Mouse (Mus musculus) neural tube, embryonic 11.5 days (tissue): Measurements from ENCODE around the gene Cab39l. TPM values are rescaled to one million over a fixed set of nuclear protein-coding genes. Genes with fewer than 3 reads are reported as not detected.

Experiments used
- ATAC-seq: fragments of 200-750 bp; cut with Nextera tagmentation; 2 replicates; pipeline ENCODE4 v1.8.0; 2017; ENCODE audit warnings: moderate number of reproducible peaks, mild to moderate bottlenecking, moderate TSS enrichment, moderate library complexity; ENCODE audit not compliant: insufficient read depth, low FRiP score, low TSS enrichment
- DNase-seq: peaks from one replicate; pipeline ENCODE4 v3.0.0-alpha.2; 2015; ENCODE audit warnings: low spot score
- H3K27ac ChIP-seq: fragments of 300-500 bp; sonication (generic); 2 replicates; pipeline ENCODE4 v1.5.1; 2014; ENCODE audit warnings: low read depth, mild to moderate bottlenecking, low read length
- H3K27me3 ChIP-seq: fragments of 300-500 bp; sonication (generic); 2 replicates; pipeline ENCODE4 v1.6.1; 2014; ENCODE audit warnings: mild to moderate bottlenecking, low read length, mixed read lengths; ENCODE audit not compliant: control insufficient read depth, insufficient read depth
- H3K36me3 ChIP-seq: fragments of 300-500 bp; sonication (generic); 2 replicates; pipeline ENCODE4 v1.6.1; 2014; ENCODE audit warnings: mild to moderate bottlenecking, low read length, moderate library complexity, mixed read lengths; ENCODE audit not compliant: control insufficient read depth, insufficient read depth
- H3K4me1 ChIP-seq: fragments of 300-500 bp; sonication (generic); 2 replicates; pipeline ENCODE4 v1.6.1; 2014; ENCODE audit warnings: low read length, mixed read lengths; ENCODE audit not compliant: control insufficient read depth, insufficient read depth
- H3K4me2 ChIP-seq: fragments of 300-500 bp; sonication (generic); 2 replicates; pipeline ENCODE4 v1.6.1; 2014; ENCODE audit warnings: low read depth, mild to moderate bottlenecking, moderate library complexity
- H3K4me3 ChIP-seq: fragments of 300-500 bp; sonication (generic); 2 replicates; pipeline ENCODE4 v1.5.1; 2014; ENCODE audit warnings: low read depth, low read length
- H3K9ac ChIP-seq: fragments of 300-500 bp; sonication (generic); 2 replicates; pipeline ENCODE4 v1.6.1; 2014; ENCODE audit warnings: mild to moderate bottlenecking, low read length
- H3K9me3 ChIP-seq: fragments of 300-500 bp; sonication (generic); 2 replicates; pipeline ENCODE4 v1.6.1; 2016; ENCODE audit warnings: low read length; ENCODE audit not compliant: control insufficient read depth
- WGBS: fragments of 180-500 bp; shearing (Covaris S2); extraction: QIAGEN DNeasy Blood & Tissue Kit; methylation state at CpG from one replicate; pipeline ENCODE4 v1.1.7; 2014; 5-methylcytosine and 5-hydroxymethylcytosine counted together
- polyA plus RNA-seq: library from polyadenylated mRNA; unstranded; fragments of >200 nt; fragmentation: Nextera tagmentation; extraction: Ambion mirVana; gene quantifications from 2 replicates; pipeline ENCODE4 v1.2.1, GENCODE M21; 2014

Gene Cab39l
- polyA plus RNA-seq, 1 experiment from 2014 or later, result 38.5 TPM

DNA sequence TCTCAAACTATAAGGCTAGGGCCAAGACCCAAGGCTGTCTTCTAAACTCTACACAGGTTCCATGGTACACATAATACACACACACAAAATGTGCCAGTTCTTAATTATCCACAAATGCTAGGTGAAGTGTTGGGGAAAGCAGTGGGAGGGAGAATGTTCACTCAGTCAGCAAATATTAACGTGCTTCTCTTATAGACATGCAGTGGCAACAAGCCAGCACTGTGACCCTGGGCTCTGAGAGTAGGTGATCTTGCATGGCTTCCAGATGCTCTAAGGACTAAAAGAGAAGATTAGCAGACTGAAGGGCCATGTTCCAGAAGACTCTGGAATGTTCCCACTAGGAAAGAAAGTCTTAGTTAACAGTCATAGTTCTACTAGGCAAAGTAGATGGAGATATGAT, 90.0 kb downstream of the Cab39l start:
- no peak overlapping the region for H3K27ac ChIP-seq
- H3K4me3 ChIP-seq, result no peak overlapping the region
- ATAC-seq, result no peak
- H3K9ac ChIP-seq, result no peak overlapping the region
- H3K27me3 ChIP-seq, result no peaks in the 10 kb centered on the region
- WGBS, result 89% methylated on average over 1 of the region's 1 CpGs
- DNase-seq, result no peak
- no peaks in the 10 kb centered on the region for H3K9me3 ChIP-seq
- H3K36me3 ChIP-seq, result no peaks in the 10 kb centered on the region
- H3K4me2 ChIP-seq, result no peak overlapping the region
- no peaks in the 10 kb centered on the region for H3K4me1 ChIP-seq

DNA sequence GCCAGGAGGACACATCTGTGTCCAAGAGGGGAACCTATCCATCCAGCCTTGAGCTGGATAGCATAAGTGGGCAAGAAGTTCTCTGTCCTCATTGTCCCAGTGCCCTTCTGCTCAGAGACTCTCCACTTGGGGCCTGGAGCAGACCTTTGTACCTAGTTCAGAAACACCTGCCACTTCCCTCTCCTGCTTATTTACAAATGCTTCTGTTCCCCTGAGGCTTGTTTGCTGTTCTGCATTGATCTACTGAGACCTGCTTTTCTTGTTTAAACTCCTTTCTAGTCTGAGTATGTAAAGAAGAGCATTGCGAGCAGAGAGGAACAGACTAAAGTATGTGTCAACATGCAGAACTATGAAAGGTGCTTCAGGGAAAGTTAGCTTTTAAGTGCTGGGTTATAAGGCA, 92.2 kb downstream of the Cab39l start:
- no peak overlapping the region for H3K4me2 ChIP-seq
- no peaks in the 10 kb centered on the region for H3K4me1 ChIP-seq
- no peaks in the 10 kb centered on the region for H3K36me3 ChIP-seq
- no peaks in the 10 kb centered on the region for H3K9me3 ChIP-seq
- 97% methylated on average over 1 of the region's 1 CpGs for WGBS
- H3K9ac ChIP-seq, result no peak overlapping the region
- no peak overlapping the region for H3K27ac ChIP-seq
- H3K27me3 ChIP-seq, result no peaks in the 10 kb centered on the region
- ATAC-seq (no peak), DNase-seq (no peak)
- no peak overlapping the region for H3K4me3 ChIP-seq

DNA sequence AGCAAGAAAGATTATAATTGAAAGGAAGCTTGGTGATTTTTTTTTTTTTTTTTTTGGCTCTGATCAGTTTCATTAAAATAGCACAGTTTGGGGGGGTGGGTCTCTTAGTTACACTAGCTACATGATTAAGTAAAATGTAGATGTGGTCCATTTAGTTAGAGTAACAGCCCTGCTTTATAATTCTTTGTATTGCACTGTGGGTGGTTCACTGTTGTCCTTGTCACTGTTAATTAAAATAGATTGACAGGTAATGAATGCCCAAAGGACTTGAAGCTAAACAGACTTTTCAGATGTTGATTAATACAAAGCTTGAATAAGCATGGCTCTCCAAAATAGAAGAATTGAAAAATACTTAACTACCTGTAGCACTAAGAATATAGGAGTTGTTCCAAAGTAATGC, 93.1 kb downstream of the Cab39l start:
- no peak overlapping the region for H3K4me3 ChIP-seq
- H3K27me3 ChIP-seq, result no peaks in the 10 kb centered on the region
- no peak overlapping the region for H3K9ac ChIP-seq
- H3K4me2 ChIP-seq, result no peak overlapping the region
- H3K4me1 ChIP-seq, result no peaks in the 10 kb centered on the region
- H3K27ac ChIP-seq, result no peak overlapping the region
- DNase-seq (no peak), ATAC-seq (no peak)
- H3K9me3 ChIP-seq, result no peaks in the 10 kb centered on the region
- no peaks in the 10 kb centered on the region for H3K36me3 ChIP-seq

DNA sequence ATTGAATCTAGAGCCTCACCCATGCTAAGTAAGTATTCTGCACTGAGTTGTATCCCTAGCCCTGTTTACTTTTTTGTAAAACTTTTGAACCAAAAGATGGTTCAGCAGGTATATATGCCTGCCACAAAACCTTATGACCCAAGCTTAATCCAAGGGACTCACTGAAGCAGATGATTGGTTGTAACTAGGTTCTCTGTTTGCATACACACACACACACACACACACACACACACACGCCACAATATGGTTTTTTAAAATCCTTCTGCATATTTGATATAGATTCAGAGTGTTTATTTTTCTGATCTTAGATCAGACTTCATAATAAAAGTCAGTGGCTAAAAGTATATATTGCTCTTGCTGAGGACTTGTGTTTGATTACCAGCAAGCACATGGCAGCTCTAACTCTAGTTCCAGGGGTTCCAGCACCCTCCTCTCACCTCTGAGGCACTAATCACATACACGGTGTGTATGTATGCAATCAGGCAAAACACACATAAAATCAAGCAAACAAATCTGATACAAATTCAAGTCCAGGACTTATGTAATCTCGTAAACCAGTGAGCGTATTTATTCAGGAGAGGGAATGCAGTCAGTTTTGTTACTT, 97.2 kb downstream of the Cab39l start:
- Histone ChIP-seq H3K9ac (no peak overlapping the region), H3K4me1 (no peaks in the 10 kb centered on the region), H3K27me3 (no peaks in the 10 kb centered on the region), H3K4me2 (no peak overlapping the region), H3K36me3 (no peaks in the 10 kb centered on the region), H3K4me3 (no peak overlapping the region), H3K9me3 (no peaks in the 10 kb centered on the region), H3K27ac (no peak overlapping the region)
- ATAC-seq (no peak), DNase-seq (no peak)
- WGBS, result 92% methylated on average over 4 of the region's 4 CpGs

DNA sequence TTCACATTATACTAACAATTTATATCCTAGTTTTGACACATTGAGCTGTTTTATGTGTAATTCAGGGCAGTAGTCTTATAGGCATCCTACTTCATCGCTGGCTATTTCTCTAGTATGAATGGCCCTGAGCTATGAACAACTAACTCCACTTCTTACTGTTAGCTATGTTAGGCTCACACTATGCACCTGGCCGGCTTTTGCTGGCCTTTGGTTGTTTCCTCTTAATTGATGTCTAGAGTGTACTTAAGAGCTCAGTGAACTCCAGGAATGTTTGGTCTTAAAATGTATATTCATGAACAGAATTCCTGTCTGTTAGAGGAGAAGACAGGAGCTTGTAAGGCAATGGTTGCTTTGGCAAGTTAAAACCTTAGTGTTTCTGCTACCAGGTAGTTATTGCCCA, 99.5 kb downstream of the Cab39l start:
- no peaks in the 10 kb centered on the region for H3K4me1 ChIP-seq
- WGBS, result 98% methylated on average over 2 of the region's 2 CpGs
- DNase-seq, result no peak
- no peak overlapping the region for H3K27ac ChIP-seq
- no peaks in the 10 kb centered on the region for H3K27me3 ChIP-seq
- no peaks in the 10 kb centered on the region for H3K9me3 ChIP-seq
- ATAC-seq, result no peak
- H3K9ac ChIP-seq, result no peak overlapping the region
- H3K4me3 ChIP-seq, result no peak overlapping the region
- no peaks in the 10 kb centered on the region for H3K36me3 ChIP-seq
- no peak overlapping the region for H3K4me2 ChIP-seq

DNA sequence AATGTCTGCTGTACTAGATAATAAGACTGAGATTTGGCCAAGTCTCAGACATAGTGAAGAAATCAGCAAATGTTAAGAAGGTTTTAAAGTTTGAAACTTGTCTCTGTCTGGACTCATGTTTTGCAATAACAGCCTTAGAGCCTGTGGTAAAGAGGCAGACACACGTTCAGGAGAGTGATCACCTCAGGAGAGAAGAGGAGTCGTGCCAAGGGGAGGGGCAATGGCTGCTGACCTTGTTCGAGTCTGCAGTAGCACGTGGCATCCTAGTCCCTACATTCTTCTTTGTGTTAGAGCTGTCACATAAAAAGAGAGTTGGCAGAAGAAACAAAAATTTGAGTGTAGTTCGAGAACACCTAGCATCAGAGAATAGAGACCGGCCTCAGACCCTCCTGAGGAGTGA, 100.0 kb downstream of the Cab39l start:
- Histone ChIP-seq H3K4me3 (no peak overlapping the region), H3K4me1 (no peaks in the 10 kb centered on the region), H3K27me3 (no peaks in the 10 kb centered on the region), H3K9ac (no peak overlapping the region), H3K36me3 (no peaks in the 10 kb centered on the region), H3K27ac (no peak overlapping the region), H3K9me3 (no peaks in the 10 kb centered on the region), H3K4me2 (no peak overlapping the region)
- WGBS, result 86% methylated on average over 6 of the region's 6 CpGs
- no peak for DNase-seq
- ATAC-seq, result no peak

DNA sequence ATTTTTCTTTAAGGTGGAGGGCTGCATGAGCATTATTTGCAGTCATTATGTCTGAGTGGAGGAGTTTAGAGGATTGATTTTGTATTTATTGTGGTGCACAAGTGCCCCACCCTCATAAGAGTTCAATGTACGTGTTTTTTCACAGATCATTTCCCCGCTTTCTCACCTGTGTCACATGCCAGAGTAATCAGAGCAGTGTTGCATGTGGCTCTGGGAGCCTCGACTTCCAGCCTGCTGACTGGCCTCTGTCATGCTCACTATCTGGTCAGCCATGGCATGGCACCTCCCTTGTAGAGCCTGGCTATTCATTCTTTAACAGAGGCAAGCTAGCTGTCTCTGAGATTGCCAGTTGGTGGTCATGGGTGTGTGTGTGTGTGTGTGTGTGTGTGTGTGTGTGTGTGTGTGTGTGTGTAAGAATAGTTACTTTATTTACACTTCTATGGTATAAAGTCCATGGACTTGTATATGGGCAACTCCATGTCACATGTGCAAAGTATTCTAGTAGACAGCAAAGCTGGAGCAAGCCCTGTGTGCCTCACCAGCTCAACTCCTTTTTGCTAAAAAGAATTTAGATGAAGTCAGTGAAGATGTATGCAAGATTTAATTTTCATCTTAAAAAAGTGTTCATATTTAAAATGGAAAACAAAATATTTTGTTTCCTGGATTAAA, 102.5 kb downstream of the Cab39l start:
- Histone ChIP-seq H3K4me2 (no peak overlapping the region), H3K4me3 (no peak overlapping the region), H3K27me3 (no peaks in the 10 kb centered on the region), H3K36me3 (no peaks in the 10 kb centered on the region), H3K9ac (no peak overlapping the region), H3K9me3 (no peaks in the 10 kb centered on the region), H3K4me1 (no peaks in the 10 kb centered on the region), H3K27ac (no peak overlapping the region)
- WGBS, result 85% methylated on average over 3 of the region's 3 CpGs
- no peak for DNase-seq
- ATAC-seq, result no peak

DNA sequence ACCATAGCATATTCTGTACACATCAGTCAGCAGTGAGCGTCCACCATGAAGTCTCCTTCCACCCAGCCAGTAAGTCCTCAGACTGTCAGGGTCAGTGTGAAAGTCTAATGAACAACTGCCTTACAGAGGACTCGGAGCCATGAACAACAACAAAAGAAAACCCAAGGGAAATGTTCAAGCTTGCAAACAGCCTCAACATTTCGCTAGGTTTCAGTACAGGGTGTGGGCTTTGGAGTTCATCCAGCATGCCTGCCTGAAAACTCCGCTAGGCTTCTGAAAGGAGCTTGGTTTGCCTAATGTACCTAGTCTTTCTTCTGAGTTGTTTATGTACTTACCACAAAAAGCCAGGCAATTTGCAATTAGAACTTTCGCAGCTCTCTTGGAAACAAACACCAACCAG, 103.2 kb downstream of the Cab39l start:
- Histone ChIP-seq H3K27ac (no peak overlapping the region), H3K4me2 (no peak overlapping the region), H3K9ac (no peak overlapping the region), H3K9me3 (no peaks in the 10 kb centered on the region), H3K36me3 (no peaks in the 10 kb centered on the region), H3K4me3 (no peak overlapping the region), H3K27me3 (no peaks in the 10 kb centered on the region), H3K4me1 (no peaks in the 10 kb centered on the region)
- ATAC-seq (no peak), DNase-seq (no peak)
- 74% methylated on average over 5 of the region's 5 CpGs for WGBS

DNA sequence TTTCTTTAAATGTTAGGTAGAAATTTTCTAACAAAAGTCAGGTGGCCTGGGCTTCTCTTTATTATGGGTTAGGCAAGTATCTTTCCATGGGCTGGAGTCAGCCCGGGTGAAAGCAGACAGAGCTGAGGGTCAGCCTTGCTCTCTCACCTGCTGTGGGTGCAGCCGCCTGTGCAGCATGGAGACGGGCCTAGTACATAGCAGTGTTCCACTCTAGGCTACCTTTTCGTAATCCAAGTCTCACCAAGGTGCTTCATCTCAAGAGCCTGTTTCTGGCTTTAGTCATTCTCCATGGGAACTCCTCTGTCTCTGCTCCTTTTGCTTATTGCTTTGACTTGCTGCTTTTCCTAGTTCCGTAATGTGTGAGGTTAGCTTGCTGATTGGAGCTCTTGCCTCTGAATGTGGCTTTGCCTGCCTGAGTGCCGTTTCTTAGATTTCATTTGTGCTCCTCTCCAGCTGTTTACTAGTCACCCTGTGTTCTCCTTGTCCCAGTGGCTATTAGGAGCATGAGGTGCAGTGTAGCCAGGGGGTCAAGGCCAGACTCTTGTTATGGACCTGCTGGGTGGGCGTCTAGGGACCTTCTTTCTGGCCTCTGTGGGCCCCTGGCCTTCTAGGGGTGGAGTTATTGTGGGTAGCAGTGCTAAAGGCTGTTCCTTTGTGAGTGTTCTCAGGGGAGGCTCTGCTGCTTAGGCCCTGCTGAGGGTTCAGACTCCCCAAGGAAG, 105.5 kb downstream of the Cab39l start:
- H3K9ac ChIP-seq, result no peak overlapping the region
- DNase-seq, result no peak
- WGBS, result 88% methylated on average over 7 of the region's 7 CpGs
- H3K9me3 ChIP-seq, result no peaks in the 10 kb centered on the region
- no peak overlapping the region for H3K4me3 ChIP-seq
- H3K27me3 ChIP-seq, result no peaks in the 10 kb centered on the region
- no peak overlapping the region for H3K27ac ChIP-seq
- H3K36me3 ChIP-seq, result no peaks in the 10 kb centered on the region
- H3K4me1 ChIP-seq, result no peaks in the 10 kb centered on the region
- no peak for ATAC-seq
- no peak overlapping the region for H3K4me2 ChIP-seq
